18 mouse cellular contexts compared by ENCODE assay signal in genomic region chr4:25627039-25627438, GRCm38 (mm10).
A peak's percentile ranks its signal among the peaks of the same experiment; 100 is the strongest.
DNase-seq lines count a peak whose midpoint lies in the region; ATAC-seq lines count a peak whose summit lies in the region.
"Had no signal": no experiment of that assay in that cellular context is flagged by ENCODE, and none has a peak within 500 bp of the region (broad histone marks: within the 10 kb centered on the region; RNA-seq: fewer than 3 reads in every experiment).

No protein-coding gene starts in this region.

- no peaks in the 10 kb centered on the region for H3K9me3 ChIP-seq in hindbrain, embryonic 14.5 days (ENCODE audit: control insufficient read depth, low read length)
- no peaks in the 10 kb centered on the region for H3K9me3 ChIP-seq in hindbrain, embryonic 10.5 days
- H3K9me3 ChIP-seq in forebrain, embryonic 16.5 days (ENCODE audit: control insufficient read depth, low read length), result no peaks in the 10 kb centered on the region
- H3K9me3 ChIP-seq: heart, embryonic 12.5 days had no signal

- no peaks in the 10 kb centered on the region for H3K27me3 ChIP-seq in hindbrain, embryonic 14.5 days (ENCODE audit: control insufficient read depth, insufficient read depth, low read length)
- H3K27me3 ChIP-seq in hindbrain, embryonic 10.5 days (ENCODE audit: insufficient read depth, poor library complexity, severe bottlenecking), result no peaks in the 10 kb centered on the region
- H3K27me3 ChIP-seq in forebrain, embryonic 16.5 days (replicated peaks; ENCODE audit: control insufficient read depth, insufficient read depth, low read length), result no peaks in the 10 kb centered on the region
- H3K27me3 ChIP-seq: heart, embryonic 12.5 days had no signal

- no peaks in the 10 kb centered on the region for H3K36me3 ChIP-seq in hindbrain, embryonic 14.5 days (replicated peaks; ENCODE audit: control insufficient read depth, insufficient read depth)
- no peaks in the 10 kb centered on the region for H3K36me3 ChIP-seq in hindbrain, embryonic 10.5 days
- H3K36me3 ChIP-seq in forebrain, embryonic 16.5 days (ENCODE audit: control insufficient read depth, insufficient read depth), result no peaks in the 10 kb centered on the region
- H3K36me3 ChIP-seq: heart, embryonic 12.5 days had no signal

- WGBS in hindbrain, embryonic 14.5 days, result 39% methylated on average over 1 of the region's 1 CpGs
- WGBS in hindbrain, embryonic 10.5 days, result 54% methylated on average over 1 of the region's 1 CpGs
- 3% methylated on average over 1 of the region's 1 CpGs for WGBS in forebrain, embryonic 16.5 days

- H3K27ac ChIP-seq in hindbrain, embryonic 14.5 days, result no peak overlapping the region
- H3K27ac ChIP-seq in hindbrain, embryonic 10.5 days, result no peak overlapping the region
- no peak overlapping the region for H3K27ac ChIP-seq in forebrain, embryonic 16.5 days (ENCODE audit: low read length)
- H3K27ac ChIP-seq: gastrocnemius, adult 2 months had no signal

- no peak overlapping the region for H3K4me3 ChIP-seq in hindbrain, embryonic 14.5 days (replicated peaks; ENCODE audit: low read length)
- H3K4me3 ChIP-seq in hindbrain, embryonic 10.5 days, result no peak overlapping the region
- no peak overlapping the region for H3K4me3 ChIP-seq in forebrain, embryonic 16.5 days (replicated peaks; ENCODE audit: low read length)
- H3K4me3 ChIP-seq: gastrocnemius, adult 2 months; heart, embryonic 12.5 days had no signal

- no peak overlapping the region for H3K4me2 ChIP-seq in hindbrain, embryonic 14.5 days (replicated peaks)
- 0 out of 2 replicates have a peak overlapping the region, but pooled peaks have one; percentile 14 for H3K4me2 ChIP-seq in forebrain, embryonic 16.5 days (ENCODE audit: low read length)
- H3K4me2 ChIP-seq: heart, embryonic 12.5 days; liver, embryonic 11.5 days had no signal

- no peak for DNase-seq in hindbrain, embryonic 14.5 days (ENCODE audit: low spot score)
- DNase-seq in hindbrain, embryonic 10.5 days (ENCODE audit: low spot score), result no peak
- DNase-seq in retina, embryonic 14.5 days (ENCODE audit: low spot score), result peak; percentile 38
- no peak for DNase-seq in retina, postnatal 1 day
- no peak for DNase-seq in adrenal gland, postnatal 25 days
- DNase-seq in cerebellum, adult 18-20 months, result no peak
- DNase-seq: gastrocnemius, adult 2 months; heart, postnatal 14 days; kidney, adult 2 months; kidney, postnatal 36 days; layer of hippocampus, adult 9-11 months; lung, adult 18-20 months; lung, postnatal 4 days; thymus, adult 2 months had no signal

- no peak overlapping the region for H3K9ac ChIP-seq in hindbrain, embryonic 14.5 days
- H3K9ac ChIP-seq in forebrain, embryonic 16.5 days (replicated peaks; ENCODE audit: low read depth, low read length), result no peak overlapping the region
- H3K9ac ChIP-seq: heart, embryonic 12.5 days had no signal

- H3K4me1 ChIP-seq in hindbrain, embryonic 14.5 days (replicated peaks; ENCODE audit: control insufficient read depth, insufficient read depth, low read length), result 0 out of 2 replicates have a peak, but pooled peaks cover 5% of the 10 kb centered on the region
- H3K4me1 ChIP-seq in hindbrain, embryonic 10.5 days (replicated peaks), result peaks cover 6% of the 10 kb centered on the region; the same call in 1 of the 2 replicates
- peaks cover 11% of the 10 kb centered on the region for H3K4me1 ChIP-seq in forebrain, embryonic 16.5 days (replicated peaks; ENCODE audit: control insufficient read depth, insufficient read depth, low read length)
- H3K4me1 ChIP-seq: heart, embryonic 12.5 days had no signal

- peak; percentile 36; the same call in 1 of the 2 replicates for ATAC-seq in hindbrain, embryonic 14.5 days (ENCODE audit: low FRiP score)
- peak; percentile 72 for ATAC-seq in forebrain, embryonic 16.5 days
- ATAC-seq: inflammation-experienced regulatory T-cells, adult 6 months had no signal
